Mouse (Mus musculus) kidney, adult 9 months (tissue): Measurements from ENCODE around the gene Dlk2.

Experiments
- DNase-seq: peaks from one replicate; pipeline ENCODE4 v3.0.0; 2022

Gene Dlk2

DNA sequence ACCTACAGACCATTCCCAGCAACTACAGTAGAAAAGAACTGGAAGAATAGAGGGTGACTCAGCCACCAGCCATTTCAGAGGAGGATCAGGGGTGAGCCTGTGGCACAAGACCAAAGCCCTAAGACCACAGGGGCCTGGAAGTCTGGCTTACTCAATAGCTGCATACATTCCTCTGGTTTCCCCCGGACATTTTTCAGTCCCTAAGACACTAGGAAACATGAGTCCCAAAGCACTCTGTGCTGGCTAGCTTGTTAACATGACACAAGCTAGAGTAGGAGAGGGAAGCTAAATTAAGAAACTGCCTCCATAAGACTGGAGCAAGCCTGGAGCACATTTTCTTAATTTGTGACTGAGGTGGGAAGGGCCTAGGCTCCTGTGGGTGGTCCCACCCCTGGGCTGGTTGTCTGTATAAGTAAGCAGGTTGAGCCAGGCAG lies 23.4 kb upstream of the Dlk2 start:
- DNase-seq: no peak

DNA sequence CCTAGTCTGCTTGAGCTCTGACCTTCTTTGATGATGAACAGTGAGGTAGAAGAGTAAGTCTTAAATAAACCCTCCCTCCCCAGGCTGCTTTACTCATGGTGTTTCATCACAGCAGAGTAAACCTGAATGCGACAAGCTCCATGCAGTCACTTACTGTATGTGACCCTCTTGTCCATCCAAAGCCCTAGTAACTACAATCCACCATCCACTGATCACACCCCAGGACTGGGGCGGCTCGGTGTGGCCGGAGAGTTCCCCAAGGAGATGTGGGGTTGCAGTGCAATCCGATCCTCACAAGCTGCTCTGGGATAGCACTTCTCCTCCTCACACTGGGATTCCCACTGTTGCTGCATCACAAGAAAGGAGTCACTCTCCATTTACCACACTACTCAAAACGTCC lies 22.8 kb upstream of the Dlk2 start:
- DNase-seq: no peak

DNA sequence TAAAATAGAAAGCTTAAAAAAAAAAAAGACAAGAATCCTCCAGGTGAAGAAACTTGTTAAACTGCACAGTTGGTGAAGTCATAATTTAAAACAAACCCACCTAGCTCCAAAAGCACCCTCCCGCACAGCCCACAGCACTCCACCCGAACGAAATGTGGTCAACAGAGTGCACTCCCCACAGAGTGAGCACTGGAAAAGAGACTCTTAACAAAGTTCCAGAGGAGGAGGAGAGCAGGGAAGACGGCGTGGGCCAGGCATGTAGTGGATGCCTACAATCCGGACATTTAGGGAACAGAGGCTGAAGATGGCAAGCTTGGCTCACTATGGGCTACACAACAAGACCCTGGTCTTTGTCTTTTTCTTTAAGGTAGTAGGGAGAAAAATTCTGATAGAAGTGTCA lies 22.2 kb upstream of the Dlk2 start:
- DNase-seq: no peak

DNA sequence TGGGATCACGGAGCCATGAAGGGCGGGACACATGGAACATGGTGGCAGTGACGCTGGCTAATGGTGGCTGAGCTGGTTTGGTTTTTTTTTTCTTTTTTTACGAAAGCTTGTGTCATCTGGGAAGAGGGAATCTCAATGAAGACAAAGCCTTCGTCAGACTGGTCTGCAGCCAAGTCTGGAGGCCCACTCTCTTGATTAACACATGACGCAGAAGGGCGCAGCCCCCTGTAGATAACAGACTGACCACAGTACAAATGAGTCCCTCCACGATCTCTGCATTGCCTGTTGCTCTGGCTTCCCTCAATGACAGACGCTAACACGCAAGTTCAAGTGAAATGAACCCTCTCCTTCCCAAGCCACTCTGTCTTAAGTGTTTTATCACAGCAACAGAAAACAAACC lies 21.7 kb upstream of the Dlk2 start:
- no peak for DNase-seq

DNA sequence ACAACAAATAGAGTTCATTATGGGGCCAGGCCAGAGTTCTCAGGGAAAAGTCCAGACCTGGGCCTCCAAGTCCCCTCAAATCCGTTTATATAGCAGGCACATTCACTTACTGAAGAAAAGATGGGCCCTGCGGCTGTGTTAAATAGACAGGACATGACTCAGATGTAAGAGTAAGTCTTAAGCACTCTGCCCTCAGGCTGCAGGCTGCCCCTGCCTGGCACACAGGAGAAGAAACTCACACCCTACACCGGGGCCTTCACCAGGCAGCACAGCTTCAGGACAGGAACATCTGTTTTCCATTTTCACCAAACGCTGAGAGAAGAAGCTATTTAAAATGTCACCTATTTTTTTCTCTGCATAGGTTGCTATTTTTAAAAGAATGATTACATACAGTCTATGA lies 19.6 kb upstream of the Dlk2 start:
- DNase-seq: no peak

DNA sequence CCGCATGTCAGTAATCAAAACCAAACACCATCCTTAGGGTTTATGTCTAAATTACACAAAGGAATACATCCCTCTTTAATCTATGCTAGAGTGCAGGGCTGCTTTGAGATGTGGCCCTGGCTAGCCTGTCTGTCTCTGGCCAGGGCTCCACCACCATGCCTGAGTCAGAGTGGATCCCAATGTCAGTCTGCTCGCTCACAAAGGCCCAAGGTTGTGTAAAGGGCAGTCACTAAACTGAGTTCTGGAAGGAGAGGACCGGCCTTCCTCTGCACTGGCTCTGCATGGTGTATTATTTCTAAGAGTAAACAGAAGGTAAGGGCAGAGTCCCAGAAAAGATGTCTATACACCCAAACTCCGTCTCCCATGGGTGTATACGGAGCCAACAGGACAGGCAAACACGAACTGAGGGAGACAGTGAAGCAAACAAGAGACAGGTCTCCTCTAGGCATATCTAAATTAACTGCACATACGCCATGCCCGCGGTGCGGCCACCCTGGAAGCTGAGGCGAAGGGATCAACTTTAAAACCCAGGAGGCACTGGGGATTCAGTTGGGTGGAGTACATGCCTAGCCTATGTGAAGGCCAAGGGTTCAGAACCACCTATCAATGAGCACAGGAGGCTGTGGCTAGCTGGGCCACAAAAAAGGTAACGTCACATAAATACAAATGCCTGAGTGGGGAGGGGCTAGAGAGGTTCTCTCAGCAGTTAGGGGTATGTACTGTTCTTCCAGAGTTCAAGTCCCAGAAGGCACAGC lies 19.0 kb upstream of the Dlk2 start:
- no peak for DNase-seq

DNA sequence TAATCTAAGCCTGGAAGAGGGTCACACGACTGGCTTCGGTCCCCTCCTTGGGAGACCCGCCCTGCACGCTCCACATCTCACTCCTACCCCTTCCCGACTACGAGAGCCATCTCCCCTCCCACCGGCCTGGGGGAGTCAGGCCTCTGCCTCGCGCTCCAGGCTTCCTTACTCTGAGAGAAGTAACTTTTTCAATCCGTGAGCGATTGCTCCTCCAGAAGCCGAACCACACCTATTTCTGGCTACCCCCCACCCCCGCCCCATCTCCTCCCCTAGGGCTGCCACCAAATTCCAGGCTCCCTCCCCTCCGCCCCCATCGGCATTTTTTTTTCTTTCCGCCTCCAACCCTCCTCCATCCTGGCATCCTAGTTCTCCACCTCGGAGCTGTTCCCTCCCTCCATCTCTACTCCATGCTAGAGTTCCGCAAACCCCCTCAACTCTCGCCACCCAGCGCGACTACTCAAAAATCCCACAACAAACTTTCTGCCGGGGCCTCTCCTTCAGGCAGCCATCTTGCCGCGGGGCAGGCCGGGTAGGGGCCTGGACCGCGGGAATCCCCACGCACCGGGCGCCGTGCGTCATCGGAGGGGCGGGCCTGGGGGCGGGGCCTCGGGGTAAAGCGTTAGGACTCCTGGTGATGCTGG lies 14.6 kb upstream of the Dlk2 start, which contains the start of gene Tjap1:
Gene Tjap1, minus strand, starts transcription at position 544 of the 641 bp plus-strand sequence.
- DNase-seq: peak; percentile 84

DNA sequence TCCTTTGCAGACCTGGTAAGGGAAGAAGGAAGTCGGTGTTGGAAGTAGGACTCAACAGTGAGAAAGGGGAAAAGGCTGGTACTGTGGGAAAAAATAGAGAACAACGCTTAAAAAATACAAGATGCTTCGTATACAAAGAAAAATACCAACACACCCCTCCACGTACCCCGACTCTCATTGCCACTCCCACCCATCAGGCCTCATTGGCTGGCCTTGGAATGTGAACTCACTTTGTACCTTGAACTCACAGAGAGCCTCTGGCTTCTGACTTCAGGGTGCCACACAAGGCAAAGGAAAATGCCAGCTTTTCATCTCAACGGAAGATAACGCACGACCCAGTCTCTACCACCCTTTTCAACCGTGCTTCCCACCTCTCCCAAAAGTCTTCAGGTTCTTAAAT lies 14.1 kb upstream of the Dlk2 start:
- DNase-seq: peak; percentile 69

DNA sequence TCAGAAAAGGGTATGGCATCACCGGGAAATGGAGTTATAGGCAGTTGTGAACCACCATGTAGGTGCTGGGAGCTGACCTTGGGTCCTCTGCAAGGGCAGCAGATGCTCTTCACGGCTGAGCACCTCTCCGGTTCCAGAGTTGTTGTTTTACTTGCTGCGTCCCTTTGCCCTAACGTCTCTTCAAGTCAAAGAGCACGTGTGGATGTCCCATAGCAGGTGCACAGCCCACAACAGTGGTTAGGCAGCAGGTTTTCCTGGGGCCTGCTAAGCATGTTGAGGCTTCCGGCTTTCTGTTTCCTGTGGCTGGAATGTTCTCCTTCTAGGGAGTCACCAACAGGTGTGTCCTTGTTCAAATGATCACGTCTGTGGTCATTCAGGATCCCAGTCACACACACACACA lies 13.3 kb upstream of the Dlk2 start:
- peak; percentile 66 for DNase-seq

DNA sequence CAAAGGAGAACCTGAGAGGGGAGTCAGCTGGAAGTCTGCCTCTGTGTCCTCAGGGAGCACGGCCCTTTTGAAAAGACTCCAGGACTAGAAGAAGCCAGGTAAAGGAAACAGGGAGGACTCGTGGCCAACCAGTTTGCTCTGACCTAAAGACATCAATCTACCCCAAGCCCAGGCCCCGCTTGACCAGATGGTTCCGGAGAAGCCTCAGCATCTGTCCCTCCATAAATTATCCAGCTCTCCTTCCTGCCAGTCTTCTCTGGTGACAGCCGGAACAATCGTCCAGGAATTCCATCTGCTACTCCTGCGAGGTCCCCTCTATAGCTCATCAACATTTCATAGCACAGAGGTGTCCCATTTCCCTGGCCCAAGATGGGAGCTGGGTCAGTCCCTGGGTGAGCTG lies 12.6 kb upstream of the Dlk2 start:
- DNase-seq: no peak

DNA sequence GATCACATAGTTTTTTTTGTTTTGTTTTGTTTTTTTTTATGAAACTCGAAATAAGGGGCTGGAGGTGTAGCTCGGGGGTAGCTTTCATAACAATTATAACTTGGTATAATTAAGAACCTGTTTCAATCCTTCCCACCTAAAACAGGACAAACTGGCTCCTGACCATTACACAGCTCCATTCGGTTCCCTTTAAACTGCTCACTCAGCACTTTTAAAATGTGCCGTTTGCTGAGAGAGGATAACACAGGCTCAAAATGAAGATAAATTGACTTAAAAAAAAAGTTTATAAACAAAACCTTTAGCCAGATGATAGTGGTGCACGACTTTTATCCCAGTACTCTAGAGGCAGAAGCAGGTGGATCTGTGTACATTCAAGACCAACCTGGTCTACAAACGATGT lies 11.8 kb upstream of the Dlk2 start:
- DNase-seq: no peak

DNA sequence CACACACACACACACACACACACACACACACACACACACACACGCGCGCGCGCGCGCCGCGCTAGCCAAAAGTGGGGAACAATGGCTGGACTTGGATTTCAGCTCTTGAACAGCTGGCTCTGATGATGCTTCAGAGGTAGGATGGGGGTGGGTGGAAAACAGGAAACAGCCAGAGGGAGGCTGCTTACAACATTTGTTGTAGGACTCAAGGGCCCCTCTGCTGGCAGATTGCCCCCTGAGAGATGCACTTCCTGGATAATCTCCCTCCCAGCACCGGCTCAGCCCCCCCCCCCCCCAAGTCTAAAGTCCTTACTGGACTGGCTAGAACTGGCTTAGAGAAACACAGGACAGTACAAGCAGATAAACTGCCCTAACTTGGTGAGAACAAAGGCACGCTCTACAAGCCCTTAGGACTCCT lies 9.5 kb upstream of the Dlk2 start:
- peak; percentile 70 for DNase-seq

DNA sequence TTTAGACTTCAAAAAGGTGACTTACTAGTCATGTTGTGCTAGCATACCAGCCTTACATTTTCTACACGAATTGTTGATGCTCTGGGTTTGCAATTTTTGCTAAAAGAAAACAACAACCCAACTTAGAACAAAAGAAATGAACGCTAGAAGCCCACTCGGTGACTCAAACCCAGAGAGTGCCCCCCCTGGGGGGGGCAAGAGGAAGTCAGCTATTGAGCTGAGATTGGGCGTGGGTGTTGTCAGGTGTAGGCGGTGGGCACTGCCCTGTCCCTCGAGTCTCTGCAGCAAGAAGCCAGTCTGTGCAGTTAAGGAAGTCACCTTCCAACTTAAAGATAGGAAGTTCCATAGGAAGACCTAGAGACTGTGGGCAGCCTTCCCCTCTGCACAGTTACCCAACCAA lies 620 bp upstream of the Dlk2 start:
- DNase-seq: no peak

DNA sequence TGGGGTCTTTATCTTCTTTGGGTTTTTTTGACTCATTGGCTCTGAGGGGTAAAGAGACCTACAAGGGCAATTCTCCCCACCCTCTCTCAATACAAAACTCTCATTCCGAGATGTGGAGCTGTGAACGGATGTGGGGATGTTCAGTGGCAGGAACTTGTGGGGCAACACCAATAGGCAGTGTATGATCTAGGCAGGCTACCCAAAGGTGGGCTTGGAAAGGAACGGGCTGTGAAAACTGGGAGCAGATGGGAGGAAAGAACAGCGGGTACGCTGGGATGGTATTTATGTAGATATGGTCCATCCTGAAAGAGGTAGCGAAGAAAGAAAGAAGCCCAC lies 225 bp upstream of the Dlk2 start:
- no peak for DNase-seq

DNA sequence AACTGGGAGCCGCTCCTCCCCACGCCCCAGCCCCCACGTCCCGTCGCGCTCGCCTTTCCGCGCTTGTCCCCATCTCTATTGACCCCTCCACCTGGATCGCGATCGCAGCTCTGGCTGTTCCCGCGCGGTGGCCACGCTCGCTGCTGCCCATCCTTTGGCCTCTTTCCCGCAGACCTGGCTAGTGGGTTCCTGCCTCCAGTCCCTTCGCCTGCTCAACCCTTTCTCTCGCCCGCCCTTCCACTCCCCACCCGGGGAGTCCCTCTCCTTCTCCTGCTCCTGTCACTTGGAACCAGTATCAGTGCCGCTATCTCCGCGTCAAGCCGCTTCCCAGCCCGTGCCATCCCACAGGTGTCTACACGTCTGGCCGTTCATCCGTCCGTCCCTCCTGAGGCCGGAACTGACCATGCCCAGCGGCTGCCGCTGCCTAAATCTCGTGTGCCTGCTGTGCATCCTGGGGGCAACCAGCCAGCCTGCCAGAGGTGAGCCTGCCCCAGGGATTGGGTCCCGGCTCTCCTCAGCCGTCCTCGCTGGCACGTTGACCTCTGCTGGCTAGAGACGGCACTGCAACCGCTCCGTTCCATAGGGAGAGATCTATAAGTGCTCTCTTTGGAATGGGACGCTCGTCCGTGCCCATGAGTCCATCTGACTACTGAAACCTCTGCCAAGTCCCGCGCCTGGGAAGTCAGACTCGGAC lies 1.1 kb downstream of the Dlk2 start:
- peak; percentile 83 for DNase-seq

DNA sequence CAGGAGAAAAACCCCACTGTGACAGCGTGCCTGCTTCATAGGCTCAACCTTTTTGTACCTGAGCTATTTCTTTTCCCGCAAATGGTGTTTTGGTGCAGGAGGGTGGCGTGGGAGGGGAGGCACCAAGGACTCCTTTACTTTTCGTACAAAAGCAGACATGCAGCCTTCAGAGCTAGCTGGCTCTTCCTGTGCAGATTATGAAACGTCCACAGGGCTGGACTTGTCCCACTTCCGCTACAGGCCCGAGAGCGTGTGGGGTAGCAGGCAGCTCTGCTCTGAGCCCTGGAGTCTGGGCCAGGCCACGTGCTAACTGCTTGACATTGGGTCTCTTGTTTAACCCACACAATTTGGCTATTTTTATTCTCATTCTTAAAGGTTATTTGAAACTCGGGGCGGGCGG lies 4.7 kb downstream of the Dlk2 start:
- DNase-seq: peak; percentile 16

DNA sequence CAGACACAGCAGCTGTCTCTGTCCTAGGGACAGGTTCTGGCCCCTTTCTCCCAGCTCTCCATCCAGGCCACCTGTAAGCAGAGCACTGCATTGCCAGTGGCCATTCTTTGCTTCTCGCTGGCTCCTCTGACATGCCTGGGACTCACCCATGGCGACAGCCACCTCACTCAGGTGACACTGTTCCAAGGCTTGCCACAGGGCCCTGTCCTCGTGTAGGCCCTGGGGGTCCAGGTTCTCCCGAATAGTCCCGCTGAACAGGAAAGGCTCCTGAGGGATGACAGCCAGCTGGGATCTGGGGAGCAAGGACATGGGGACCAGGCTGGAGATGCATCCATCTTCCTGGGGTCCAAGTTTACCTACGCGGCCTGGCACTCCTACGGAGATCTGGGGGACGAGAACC lies 7.0 kb downstream of the Dlk2 start:
- no peak for DNase-seq

DNA sequence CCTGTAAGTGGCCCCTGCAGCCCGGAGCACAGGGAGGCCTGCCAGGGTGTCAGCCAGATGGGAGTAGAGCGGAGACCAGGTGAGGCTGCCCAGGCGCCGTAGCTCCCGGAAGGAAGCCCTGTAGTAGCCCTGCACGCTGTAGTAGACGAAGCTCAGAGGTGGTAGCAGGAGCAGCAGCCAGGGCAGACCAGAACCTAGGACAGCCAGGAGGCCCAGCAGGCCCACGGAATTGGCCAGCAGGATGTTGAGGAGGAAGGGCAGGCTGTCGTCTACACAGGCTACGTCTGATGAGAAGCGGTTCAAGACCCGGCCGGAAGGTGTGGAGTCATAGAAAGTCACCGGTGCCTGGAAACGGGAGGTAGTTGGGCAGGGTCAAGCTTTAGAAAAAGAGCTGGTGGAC lies 9.7 kb downstream of the Dlk2 start:
- no peak for DNase-seq

DNA sequence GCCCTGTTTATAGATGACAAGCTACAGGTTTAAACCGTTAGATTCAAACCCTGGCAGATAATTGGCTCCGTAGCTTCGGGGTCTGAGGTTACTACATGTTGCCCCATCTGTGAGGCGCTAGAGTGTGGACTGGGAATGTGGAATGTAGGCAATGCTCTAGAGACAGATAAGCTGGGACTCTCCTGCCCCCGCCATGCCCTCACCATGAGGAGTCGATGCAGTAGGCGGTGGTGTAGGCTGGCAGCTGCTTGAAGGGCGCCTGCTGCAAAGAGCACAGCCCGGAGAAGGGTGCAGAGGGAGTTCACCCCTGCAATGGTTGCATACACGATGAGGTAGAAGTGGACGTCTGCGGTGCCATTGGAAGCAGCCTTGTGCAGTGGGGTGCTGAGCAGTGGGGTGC lies 12.6 kb downstream of the Dlk2 start:
- no peak for DNase-seq

DNA sequence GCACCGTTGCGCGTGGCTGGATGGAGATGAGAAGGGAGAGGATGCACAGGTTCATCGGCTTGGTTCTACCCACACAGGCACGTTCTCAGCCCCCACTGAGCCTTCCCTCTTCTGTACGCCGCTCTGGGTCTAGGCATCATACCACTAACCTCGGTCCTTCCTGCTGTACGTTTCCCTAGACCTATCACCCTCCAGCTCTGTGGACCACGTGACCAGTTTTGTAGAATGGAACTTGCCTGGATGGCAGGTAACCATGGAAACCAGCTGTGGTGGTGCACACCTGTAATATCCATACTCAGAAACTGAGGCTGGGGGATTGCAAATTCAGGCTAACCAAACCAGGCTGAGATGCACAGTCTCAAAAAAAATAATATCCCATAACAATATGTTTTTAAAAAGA lies 13.3 kb downstream of the Dlk2 start:
- DNase-seq: no peak

DNA sequence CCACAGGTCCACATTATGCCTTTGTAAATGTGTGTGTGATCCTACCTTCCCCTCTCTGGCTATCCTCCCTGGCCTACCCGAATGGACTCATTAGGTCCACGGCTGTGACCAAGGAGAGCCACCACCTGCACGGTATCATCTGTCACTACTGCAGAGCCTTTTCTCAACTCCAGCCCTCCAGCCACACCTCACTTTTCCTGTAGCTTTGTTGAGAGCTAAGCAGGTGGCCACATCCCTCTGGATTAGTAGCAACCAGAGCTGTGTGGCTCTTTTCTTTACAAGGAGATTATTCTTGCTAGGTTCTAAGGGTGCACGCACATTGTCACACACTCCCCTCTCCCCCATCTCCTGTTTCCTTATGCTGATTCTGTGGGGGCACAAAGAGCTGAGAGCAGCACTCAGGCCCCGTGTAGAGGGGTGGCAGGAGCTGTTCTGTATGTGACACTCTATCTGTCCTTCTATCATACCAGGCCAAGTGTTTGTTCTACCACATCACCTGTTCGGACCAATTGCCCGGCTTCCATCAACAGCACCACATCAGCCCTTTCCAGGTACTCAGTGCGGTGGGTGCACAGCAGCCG lies 16.0 kb downstream of the Dlk2 start:
- DNase-seq: no peak

DNA sequence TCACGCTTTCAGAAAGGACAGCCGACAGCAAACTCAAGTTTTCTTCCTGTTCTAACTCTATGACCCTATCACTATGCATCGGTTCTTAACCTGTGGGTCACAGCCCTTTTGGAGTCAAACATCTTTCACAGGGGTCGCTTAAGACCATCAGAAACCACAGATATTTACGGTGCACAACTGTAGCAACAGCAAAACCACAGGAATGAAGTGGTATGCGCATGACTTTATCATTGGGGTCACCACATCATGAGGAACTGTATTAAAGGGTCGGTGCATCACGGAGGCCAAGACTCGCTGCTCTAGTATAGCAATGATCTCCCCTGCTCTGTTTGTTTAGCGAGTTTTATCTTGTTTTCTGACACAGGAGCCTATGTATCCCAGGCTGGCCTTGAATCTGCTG lies 18.6 kb downstream of the Dlk2 start:
- no peak for DNase-seq

DNA sequence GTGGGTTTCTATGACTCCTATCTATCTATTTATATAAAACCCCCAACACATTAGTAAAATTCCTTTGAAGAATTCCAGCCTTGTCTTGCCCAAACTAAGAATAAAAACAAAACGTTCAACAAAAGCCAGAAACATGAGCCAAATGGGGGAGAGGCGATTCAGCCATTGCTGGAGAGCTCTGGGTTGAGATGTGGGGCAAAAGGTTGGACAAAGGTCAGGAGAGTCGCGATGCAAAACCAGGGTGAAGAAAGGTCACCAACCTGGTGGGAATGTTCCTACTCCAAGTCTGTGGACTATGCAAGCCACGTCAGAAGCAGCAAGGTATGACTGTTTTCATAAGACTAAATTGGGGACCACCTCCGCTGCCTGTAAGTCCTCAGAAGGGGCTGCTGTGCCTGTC lies 23.3 kb downstream of the Dlk2 start:
- peak; percentile 43 for DNase-seq
